Mouse (Mus musculus): ENCODE data around the gene Scaf1.

The Scaf1 gene

GRCm38 (mm10) chr7:44953561-44953960, 62.6 kb downstream of the Scaf1 start:
- DNase-seq = no peak

Data from retina, postnatal 1 day (tissue).